Mouse (Mus musculus) heart, adult 2 months (tissue): Measurements from ENCODE around the gene Rps10. TPM values are rescaled to one million over a fixed set of nuclear protein-coding genes. Genes with fewer than 3 reads are reported as not detected.

Experiments
- DNase-seq, 2 experiments: peaks; one replicate each; pipeline ENCODE4 v3.0.0; 2021
- H3K27ac ChIP-seq: fragments of 200-600 bp; 2 replicates; pipeline ENCODE4 v1.8.1; 2022
- H3K27me3 ChIP-seq: fragments of 200-500 bp; 2 replicates; pipeline ENCODE4 v1.6.1; 2012; ENCODE audit warnings: mild to moderate bottlenecking, low read length, inconsistent platforms, mixed read lengths; ENCODE audit not compliant: control insufficient read depth, insufficient read depth
- H3K36me3 ChIP-seq: fragments of 200-500 bp; 2 replicates; pipeline ENCODE4 v1.6.1; 2012; ENCODE audit warnings: low read length, inconsistent platforms; ENCODE audit not compliant: control insufficient read depth, insufficient read depth
- H3K4me1 ChIP-seq: fragments of 200-500 bp; 2 replicates; pipeline ENCODE4 v1.6.1; 2011; ENCODE audit warnings: low read length; ENCODE audit not compliant: control insufficient read depth, insufficient read depth
- H3K4me3 ChIP-seq: fragments of 200-600 bp; 2 replicates; pipeline ENCODE4 v1.8.1; 2022
- H3K79me2 ChIP-seq: fragments of 200-500 bp; replicated peaks from 2 replicates; pipeline ENCODE4 v1.6.1; 2012; ENCODE audit warnings: mild to moderate bottlenecking, inconsistent platforms, low read length, moderate library complexity, mixed read lengths; ENCODE audit not compliant: control insufficient read depth, insufficient read depth
- H3K9ac ChIP-seq: fragments of 200-500 bp; 2 replicates; pipeline ENCODE4 v1.6.1; 2012; ENCODE audit warnings: low read depth, mild to moderate bottlenecking, control low read depth, inconsistent platforms, low read length, mixed read lengths
- CTCF ChIP-seq: fragments of 200-600 bp; IDR thresholded peaks from 2 replicates; pipeline ENCODE4 v1.8.1; 2022; ENCODE audit warnings: antibody characterized with exemption, mild to moderate bottlenecking, moderate library complexity
- EP300 ChIP-seq: fragments of 200-500 bp; IDR thresholded peaks from 2 replicates; pipeline ENCODE4 v1.6.1; 2011; ENCODE audit warnings: low read depth, low read length, control low read depth; ENCODE audit not compliant: insufficient read depth
- POLR2A ChIP-seq: fragments of 200-500 bp; IDR thresholded peaks from 2 replicates; pipeline ENCODE4 v1.6.1; 2011; ENCODE audit warnings: mild to moderate bottlenecking, low read depth, low read length, control low read depth; ENCODE audit not compliant: insufficient read depth
- WGBS: fragments of 180-500 bp; shearing (Covaris S2); methylation state at CpG from one replicate; pipeline ENCODE4 v1.1.7; 2018; 5-methylcytosine and 5-hydroxymethylcytosine counted together
- intact Hi-C: fragments of 180-260 bp; cut with DNase I; formaldehyde crosslinking; loops from one replicate; pipeline ENCODE4 v1.15.1; 2025
- polyA plus RNA-seq: library from polyadenylated mRNA; depleted of rRNA; stranded (reverse); fragments of >200 nt; gene quantifications from 2 replicates; pipeline ENCODE4 v1.2.3, GENCODE M21; 2012
- total RNA-seq, 2 experiments: library from RNA; stranded (reverse); gene quantifications; 2 replicates each; pipeline ENCODE4 v1.2.3; 2021

Gene Rps10
- total and polyA plus RNA-seq, 3 experiments, result 482 to 604 (median 529) TPM

GRCm38 (mm10) chr17:27611994-27612393 is 24.5 kb downstream of the Rps10 start:
- Histone ChIP-seq H3K9ac (no peak overlapping the region), H3K4me1 (peaks cover 20% of the 10 kb centered on the region), H3K27ac (no peak overlapping the region), H3K36me3 (no peaks in the 10 kb centered on the region), H3K4me3 (no peak overlapping the region), H3K27me3 (no peaks in the 10 kb centered on the region), H3K79me2 (peaks cover 15% of the 10 kb centered on the region)
- intact Hi-C loops, result no loop called here
- WGBS, result 60% methylated on average over 5 of the region's 5 CpGs
- no peak for DNase-seq
- TF ChIP-seq POLR2A, result no peak
- TF ChIP-seq CTCF, result no peak
- TF ChIP-seq EP300, result no peak

- DNase-seq, result no peak
- peaks cover 20% of the 10 kb centered on the region for H3K4me1 ChIP-seq
Observed at GRCm38 (mm10) chr17:27611519-27611884, 25.0 kb downstream of the Rps10 start.

GRCm38 (mm10) chr17:27610679-27611518 is 25.6 kb downstream of the Rps10 start:
- Histone ChIP-seq H3K4me1 (peaks cover 20% of the 10 kb centered on the region), H3K9ac (no peak overlapping the region), H3K79me2 (peaks cover 14% of the 10 kb centered on the region), H3K27ac (peak overlapping the region; percentile 20; the same call in 1 of the 2 replicates), H3K36me3 (no peaks in the 10 kb centered on the region), H3K4me3 (no peak overlapping the region), H3K27me3 (no peaks in the 10 kb centered on the region)
- TF ChIP-seq EP300 (no peak), POLR2A (no peak), CTCF (no peak)
- 50% methylated on average over 10 of the region's 10 CpGs for WGBS
- intact Hi-C loops, result no loop called here
- DNase-seq, result no peak

More at GRCm38 (mm10) chr17:27611519-27611884, 25.0 kb downstream of the Rps10 start:
- Histone ChIP-seq H3K79me2 (peaks cover 14% of the 10 kb centered on the region), H3K36me3 (no peaks in the 10 kb centered on the region), H3K4me3 (no peak overlapping the region), H3K9ac (no peak overlapping the region), H3K27ac (peak overlapping the region; percentile 3; the same call in 1 of the 2 replicates), H3K27me3 (no peaks in the 10 kb centered on the region)
- intact Hi-C loops, result no loop called here
- WGBS, result 20% methylated on average over 3 of the region's 3 CpGs
- TF ChIP-seq POLR2A, result no peak
- TF ChIP-seq CTCF, result no peak
- no peak for TF ChIP-seq EP300

GRCm38 (mm10) chr17:27609576-27609975 is 26.9 kb downstream of the Rps10 start:
- H3K27ac ChIP-seq, result no peak overlapping the region
- H3K79me2 ChIP-seq, result peaks cover 14% of the 10 kb centered on the region
- 83% methylated on average over 7 of the region's 7 CpGs for WGBS
- intact Hi-C loops, result no loop called here
- no peaks in the 10 kb centered on the region for H3K27me3 ChIP-seq
- H3K36me3 ChIP-seq, result no peaks in the 10 kb centered on the region
- H3K9ac ChIP-seq, result no peak overlapping the region
- no peak overlapping the region for H3K4me3 ChIP-seq
- no peak for DNase-seq
- peaks cover 17% of the 10 kb centered on the region for H3K4me1 ChIP-seq
- TF ChIP-seq POLR2A (no peak), CTCF (no peak), EP300 (no peak)

- intact Hi-C loops, result no loop called here
- TF ChIP-seq CTCF, result no peak
- 0 out of 2 replicates have a peak, but pooled peaks have one; percentile 24 for TF ChIP-seq POLR2A
- TF ChIP-seq EP300, result peak; percentile 72; the same call in 1 of the 2 replicates
- DNase-seq, result peak; percentile 56 to 78
- H3K4me3 ChIP-seq, result no peak overlapping the region
- peaks cover 12% of the 10 kb centered on the region for H3K79me2 ChIP-seq
- peaks cover 25% of the 10 kb centered on the region for H3K4me1 ChIP-seq
- peak overlapping the region; percentile 3; the same call in 1 of the 2 replicates for H3K9ac ChIP-seq
- WGBS, result 38% methylated on average over 21 of the region's 21 CpGs
- no peaks in the 10 kb centered on the region for H3K36me3 ChIP-seq
- peak overlapping the region; percentile 77 for H3K27ac ChIP-seq
- no peaks in the 10 kb centered on the region for H3K27me3 ChIP-seq
Observed at GRCm38 (mm10) chr17:27603522-27604234, 32.8 kb downstream of the Rps10 start.

GRCm38 (mm10) chr17:27603036-27603435 is 33.4 kb downstream of the Rps10 start:
- Histone ChIP-seq H3K36me3 (no peaks in the 10 kb centered on the region), H3K9ac (peak overlapping the region; percentile 12), H3K4me3 (no peak overlapping the region), H3K27me3 (no peaks in the 10 kb centered on the region), H3K79me2 (peaks cover 9% of the 10 kb centered on the region), H3K27ac (peak overlapping the region; percentile 77), H3K4me1 (peaks cover 26% of the 10 kb centered on the region)
- no peak for DNase-seq
- intact Hi-C loops, result no loop called here
- no peak for TF ChIP-seq CTCF
- TF ChIP-seq POLR2A, result no peak
- no peak for TF ChIP-seq EP300
- WGBS, result 56% methylated on average over 2 of the region's 2 CpGs
